Mouse (Mus musculus) limb, embryonic 14.5 days (tissue): ENCODE data around the gene Plekhh2. TPM values are rescaled to one million over a fixed set of nuclear protein-coding genes. Genes with fewer than 3 reads are reported as not detected.
"Not testable (repeated sequence)": the region's sequence is repeated elsewhere in the genome, so short reads cannot be mapped to it uniquely, and the experiment has no call there.

Experiments used
- ATAC-seq: fragments of 200-750 bp; cut with Nextera tagmentation; 2 replicates; pipeline ENCODE4 v1.8.0; 2017; ENCODE audit warnings: low read depth, moderate number of reproducible peaks, moderate TSS enrichment; ENCODE audit not compliant: low FRiP score
- DNase-seq: peaks from one replicate; pipeline ENCODE4 v3.0.0-alpha.2; 2015; ENCODE audit warnings: low spot score
- H3K27ac ChIP-seq: fragments of 300-500 bp; sonication (generic); replicated peaks from 2 replicates; pipeline ENCODE4 v1.5.1; 2014; ENCODE audit warnings: low read depth, mild to moderate bottlenecking, low read length, moderate library complexity, mixed read lengths
- H3K27me3 ChIP-seq: fragments of 300-500 bp; sonication (generic); 2 replicates; pipeline ENCODE4 v1.6.1; 2014; ENCODE audit warnings: low read length, mixed read lengths; ENCODE audit not compliant: control insufficient read depth, insufficient read depth
- H3K36me3 ChIP-seq: fragments of 300-500 bp; sonication (generic); 2 replicates; pipeline ENCODE4 v1.6.1; 2014; ENCODE audit warnings: mild to moderate bottlenecking, low read length, moderate library complexity, mixed read lengths; ENCODE audit not compliant: control insufficient read depth, insufficient read depth
- H3K4me1 ChIP-seq: fragments of 300-500 bp; sonication (generic); 2 replicates; pipeline ENCODE4 v1.6.1; 2014; ENCODE audit warnings: antibody characterized with exemption, low read length, mixed read lengths; ENCODE audit not compliant: control insufficient read depth, insufficient read depth
- H3K4me2 ChIP-seq: fragments of 300-500 bp; sonication (generic); replicated peaks from 2 replicates; pipeline ENCODE4 v1.6.1; 2014; ENCODE audit warnings: low read depth, mild to moderate bottlenecking, low read length, moderate library complexity; ENCODE audit not compliant: severe bottlenecking
- H3K4me3 ChIP-seq: fragments of 300-500 bp; sonication (generic); replicated peaks from 2 replicates; pipeline ENCODE4 v1.5.1; 2014; ENCODE audit warnings: low read length
- H3K9ac ChIP-seq: fragments of 300-500 bp; sonication (generic); 2 replicates; pipeline ENCODE4 v1.6.1; 2014; ENCODE audit warnings: mild to moderate bottlenecking, low read depth, low read length, moderate library complexity; ENCODE audit not compliant: severe bottlenecking
- H3K9me3 ChIP-seq: fragments of 300-500 bp; sonication (generic); 2 replicates; pipeline ENCODE4 v1.6.1; 2016; ENCODE audit warnings: low read length; ENCODE audit not compliant: control insufficient read depth
- POLR2A ChIP-seq: fragments of 200-500 bp; IDR thresholded peaks from 2 replicates; pipeline ENCODE4 v1.8.0; 2012; ENCODE audit warnings: inconsistent platforms, mild to moderate bottlenecking, moderate library complexity, borderline replicate concordance; ENCODE audit not compliant: insufficient read depth, insufficient read length; ENCODE audit errors: extremely low read depth
- WGBS: fragments of 180-500 bp; shearing (Covaris S2); extraction: QIAGEN DNeasy Blood & Tissue Kit; methylation state at CpG from one replicate; pipeline ENCODE4 v1.1.7; 2014; 5-methylcytosine and 5-hydroxymethylcytosine counted together
- polyA plus RNA-seq, 2 experiments: library from polyadenylated mRNA; depleted of rRNA in 1 of 2; stranded (reverse) in 1 of 2; unstranded in 1 of 2; fragments of >200 nt; fragmentation: Nextera tagmentation in 1 of 2; extraction: Ambion mirVana in 1 of 2; gene quantifications; 2 replicates each; pipeline versions ENCODE4 v1.2.1 to v1.2.3; 2012 to 2014

The Plekhh2 gene
- polyA plus RNA-seq, 2 experiments = 12.8 to 24.5 TPM

DNA sequence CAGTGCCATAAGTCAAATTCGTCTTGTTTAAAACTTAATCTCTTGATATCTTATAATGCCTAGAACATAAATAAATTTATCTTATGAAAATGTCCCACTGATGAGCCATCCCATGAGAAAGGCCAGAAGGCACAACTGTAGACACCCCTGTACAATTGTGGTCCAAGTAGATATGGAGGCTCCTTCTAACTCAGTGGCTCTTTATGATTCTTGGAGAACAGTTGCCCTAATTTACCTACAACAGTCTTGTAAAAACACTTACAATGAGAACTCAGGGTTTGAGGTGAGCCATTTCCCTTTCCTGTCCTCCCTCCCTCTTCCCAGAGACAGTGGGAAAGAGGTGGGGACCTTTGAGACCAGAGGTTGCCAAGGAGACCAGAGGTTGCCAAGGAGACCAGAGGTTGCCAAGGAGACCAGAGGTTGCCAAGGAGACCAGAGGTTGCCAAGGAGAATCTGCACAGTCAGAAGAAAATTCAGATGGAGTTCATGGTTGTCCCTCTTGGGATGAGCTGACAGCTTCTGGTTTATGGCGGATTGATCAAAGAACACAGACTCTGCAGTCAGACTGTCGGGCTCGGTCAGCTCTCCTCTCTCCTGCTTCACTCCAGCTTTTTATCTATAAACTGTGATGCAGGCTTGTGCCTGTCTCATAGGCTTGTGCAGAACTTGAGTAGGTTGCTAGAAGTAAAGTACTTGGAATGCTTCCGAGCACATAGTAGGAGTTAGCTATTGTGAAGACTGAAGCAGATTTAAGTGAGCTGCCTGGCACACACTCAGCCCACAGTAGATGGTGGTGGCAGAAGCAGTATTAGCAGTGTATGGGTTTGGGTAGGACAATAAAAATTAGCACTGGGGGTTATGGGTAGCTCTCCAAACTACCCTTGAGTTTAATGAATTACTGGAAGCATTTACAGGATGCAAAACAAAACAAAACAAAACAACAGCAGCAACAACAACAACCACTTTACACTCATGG lies 39.5 kb downstream of the Plekhh2 start:
- no peak overlapping the region for H3K27ac ChIP-seq
- no peaks in the 10 kb centered on the region for H3K9me3 ChIP-seq
- H3K4me2 ChIP-seq = no peak overlapping the region
- ATAC-seq (no peak), DNase-seq (no peak)
- WGBS = 73% methylated on average over 5 of the region's 5 CpGs
- no peak overlapping the region for H3K9ac ChIP-seq
- TF ChIP-seq POLR2A = no peak
- no peak overlapping the region for H3K4me3 ChIP-seq
- no peaks in the 10 kb centered on the region for H3K4me1 ChIP-seq
- peaks cover 16% of the 10 kb centered on the region for H3K36me3 ChIP-seq
- H3K27me3 ChIP-seq = no peaks in the 10 kb centered on the region

DNA sequence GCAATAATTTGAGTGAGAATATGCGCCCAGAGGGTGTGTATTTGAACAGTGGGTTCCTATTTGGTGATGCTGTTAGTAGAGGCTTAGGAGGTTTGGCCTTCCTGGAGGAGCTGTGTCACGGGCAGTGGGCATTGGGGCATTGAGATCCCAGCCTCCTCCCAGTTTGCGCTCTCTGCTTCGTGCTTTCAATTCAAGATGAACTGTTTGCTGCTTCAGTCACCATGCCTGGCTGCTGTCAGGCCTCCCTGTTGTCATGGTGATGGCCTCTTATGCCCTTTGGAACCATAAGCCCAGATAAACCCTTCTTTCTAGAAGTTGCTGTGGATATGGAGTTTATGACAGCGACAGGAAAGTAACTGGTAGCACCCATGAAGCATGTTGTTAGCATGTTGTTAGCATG lies 40.5 kb downstream of the Plekhh2 start:
- ATAC-seq = no peak
- no peaks in the 10 kb centered on the region for H3K9me3 ChIP-seq
- H3K27me3 ChIP-seq = no peaks in the 10 kb centered on the region
- no peak for DNase-seq
- H3K4me1 ChIP-seq = no peaks in the 10 kb centered on the region
- no peak overlapping the region for H3K4me3 ChIP-seq
- H3K4me2 ChIP-seq = no peak overlapping the region
- WGBS = 80% methylated on average over 5 of the region's 5 CpGs
- H3K27ac ChIP-seq = no peak overlapping the region
- no peak for TF ChIP-seq POLR2A
- H3K36me3 ChIP-seq = peaks cover 13% of the 10 kb centered on the region
- no peak overlapping the region for H3K9ac ChIP-seq

DNA sequence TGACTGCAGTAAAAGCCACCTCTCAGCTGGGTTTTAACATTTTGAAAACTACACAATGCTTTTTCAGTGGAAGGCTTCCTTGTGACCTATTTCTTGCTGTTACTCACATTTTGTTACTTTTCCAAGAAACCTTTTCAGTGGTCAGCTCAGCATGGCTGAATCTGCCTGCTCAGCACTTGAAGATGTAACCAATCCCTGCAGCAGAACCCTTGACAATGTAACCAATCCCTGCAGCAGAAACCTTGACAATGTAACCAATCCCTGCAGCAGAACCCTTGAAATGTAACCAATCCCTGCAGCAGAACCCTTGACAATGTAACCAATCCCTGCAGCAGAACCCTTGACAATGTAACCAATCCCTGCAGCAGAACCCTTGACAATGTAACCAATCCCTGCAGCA lies 52.6 kb downstream of the Plekhh2 start:
- not testable (repeated sequence) for H3K9ac ChIP-seq, H3K27ac ChIP-seq, ATAC-seq, H3K4me2 ChIP-seq, H3K4me3 ChIP-seq, H3K27me3 ChIP-seq, H3K4me1 ChIP-seq, H3K9me3 ChIP-seq, DNase-seq
- peaks cover 29% of the 10 kb centered on the region for H3K36me3 ChIP-seq

DNA sequence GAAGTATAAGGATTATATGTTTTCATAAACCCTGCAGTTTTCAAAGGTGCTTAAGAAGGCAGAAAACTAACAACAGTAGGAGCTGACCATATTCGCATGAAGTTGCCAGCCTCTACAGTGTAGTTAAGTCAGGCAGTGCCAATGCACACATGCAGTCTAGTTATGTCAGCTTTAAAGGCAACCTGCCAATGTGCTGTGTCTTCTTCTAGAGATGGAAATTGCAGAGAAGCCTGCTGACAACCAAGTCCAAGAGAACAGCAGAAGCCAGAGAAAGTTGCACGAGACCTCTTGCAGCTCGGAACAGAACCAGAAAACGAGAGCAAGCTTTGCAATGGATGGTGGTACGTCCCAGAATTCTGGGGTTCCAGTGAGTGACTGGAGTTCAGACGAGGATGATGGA lies 54.1 kb downstream of the Plekhh2 start:
- 93% methylated on average over 6 of the region's 6 CpGs for WGBS
- H3K9ac ChIP-seq = no peak overlapping the region

DNA sequence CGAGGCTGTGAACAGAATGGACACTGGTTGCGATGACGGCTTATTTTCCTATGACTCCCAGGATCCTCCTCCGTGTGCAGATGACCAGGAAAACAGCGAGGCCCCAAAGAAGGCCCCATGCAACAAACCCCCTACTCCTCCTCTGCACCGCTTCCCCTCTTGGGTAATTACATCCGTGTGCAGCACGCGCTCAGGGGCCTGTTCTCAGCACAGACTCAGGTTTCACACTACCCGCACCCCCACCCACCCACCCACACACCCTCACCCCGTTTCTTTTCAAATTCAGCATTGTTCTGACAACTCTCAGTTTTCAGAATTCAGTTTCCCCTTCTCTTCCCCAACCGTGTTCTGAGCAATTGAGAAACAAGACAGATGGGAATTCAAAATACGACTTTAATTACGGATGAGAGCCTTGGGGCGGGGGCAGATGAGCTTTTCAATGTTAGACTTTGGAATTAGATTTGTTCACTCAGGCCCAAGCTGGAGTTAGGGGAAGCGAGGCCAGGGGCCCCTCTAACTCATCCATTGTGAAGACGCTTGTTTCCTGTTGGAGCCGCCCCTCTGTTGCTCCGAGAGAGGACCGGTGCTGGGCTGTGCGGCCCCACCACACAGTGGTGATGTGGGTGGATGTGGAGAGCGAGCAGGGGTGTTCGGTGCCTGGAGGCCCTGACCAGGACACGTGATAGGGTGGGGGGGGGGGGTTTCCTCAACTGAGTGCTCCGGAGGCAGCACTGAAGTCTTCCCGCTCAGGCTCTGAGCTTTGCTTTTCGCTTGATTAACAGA lies 55.3 kb downstream of the Plekhh2 start:
- ATAC-seq = peak; percentile 73
- Histone ChIP-seq H3K4me1 (no peaks in the 10 kb centered on the region), H3K27me3 (no peaks in the 10 kb centered on the region), H3K4me3 (no peak overlapping the region), H3K36me3 (peaks cover 33% of the 10 kb centered on the region), H3K9me3 (no peaks in the 10 kb centered on the region), H3K4me2 (no peak overlapping the region), H3K27ac (no peak overlapping the region; the same call in 1 of the 2 replicates), H3K9ac (no peak overlapping the region)
- no peak for TF ChIP-seq POLR2A
- WGBS = 57% methylated on average over 26 of the region's 27 CpGs
- no peak for DNase-seq

More for the DNA sequence above, 54.1 kb downstream of the Plekhh2 start:
- Histone ChIP-seq H3K36me3 (peaks cover 29% of the 10 kb centered on the region), H3K27ac (no peak overlapping the region), H3K27me3 (no peaks in the 10 kb centered on the region), H3K4me2 (no peak overlapping the region), H3K4me3 (no peak overlapping the region), H3K9me3 (no peaks in the 10 kb centered on the region), H3K4me1 (no peaks in the 10 kb centered on the region)
- no peak for DNase-seq
- TF ChIP-seq POLR2A = no peak
- ATAC-seq = no peak
